Mouse (Mus musculus) myocyte (in vitro differentiated cells): ENCODE results near the gene Spag5.

Experiments used
- CEBPB ChIP-seq: IDR thresholded peaks from 2 replicates; pipeline ENCODE4 v1.6.1; 2011; ENCODE audit warnings: mild to moderate bottlenecking, moderate library complexity; ENCODE audit not compliant: poor library complexity, insufficient read depth, severe bottlenecking
- E2F4 ChIP-seq: IDR thresholded peaks from one replicate; pipeline ENCODE4 v1.6.1; 2011; ENCODE audit warnings: mild to moderate bottlenecking, control low read depth, moderate library complexity; ENCODE audit not compliant: insufficient read depth
- MAX ChIP-seq: IDR thresholded peaks from one replicate; pipeline ENCODE4 v1.6.1; 2011; ENCODE audit warnings: low read depth, mild to moderate bottlenecking, control low read depth
- POLR2A ChIP-seq: IDR thresholded peaks from one replicate; pipeline ENCODE4 v1.6.1; 2011; ENCODE audit warnings: low read depth, mild to moderate bottlenecking, control low read depth, moderate library complexity; ENCODE audit not compliant: insufficient read length
- REST ChIP-seq: IDR thresholded peaks from one replicate; pipeline ENCODE4 v1.6.1; 2011; ENCODE audit warnings: mild to moderate bottlenecking, control low read depth, moderate library complexity; ENCODE audit not compliant: insufficient read depth, insufficient read length
- USF1 ChIP-seq: IDR thresholded peaks from one replicate; pipeline ENCODE4 v1.6.1; 2011; ENCODE audit warnings: low read depth, mild to moderate bottlenecking, control low read depth, moderate library complexity

GRCm38 (mm10) chr11:78275596-78275995, 25.7 kb upstream of the Spag5 start:
- TF ChIP-seq USF1 = no peak
- TF ChIP-seq POLR2A = no peak
- no peak for TF ChIP-seq CEBPB
- no peak for TF ChIP-seq E2F4
- no peak for TF ChIP-seq MAX
- TF ChIP-seq REST = no peak
